Mouse (Mus musculus): ENCODE measurements around the gene Nhlrc2. TPM values are rescaled to one million over a fixed set of nuclear protein-coding genes. Genes with fewer than 3 reads are reported as not detected.

The Nhlrc2 gene
- total RNA-seq, 2 experiments from 2014 or later, result 15.5 to 20.2 TPM

DNA sequence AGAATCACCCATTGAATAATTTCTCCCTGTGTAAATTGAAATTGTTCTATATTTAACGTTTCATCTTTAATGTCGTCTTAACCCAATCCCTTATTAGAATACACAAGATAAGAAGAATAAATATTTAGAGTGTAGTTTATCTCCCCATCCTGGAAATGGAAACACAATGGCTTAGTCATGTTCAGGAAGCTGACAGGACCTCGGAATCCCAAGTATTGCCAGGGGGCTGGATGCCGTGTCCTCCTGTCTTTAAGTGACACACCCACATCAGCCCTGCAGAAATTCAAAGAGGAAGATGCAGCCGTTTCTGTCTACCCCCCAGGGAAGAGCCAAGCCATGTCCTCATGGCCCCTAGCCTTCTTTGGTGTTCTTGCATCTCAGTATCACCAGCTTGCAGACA lies 60.9 kb downstream of the Nhlrc2 start:
- no peak for ATAC-seq (replicated peaks; ENCODE audit: low FRiP score, low TSS enrichment, poor library complexity, severe bottlenecking)

DNA sequence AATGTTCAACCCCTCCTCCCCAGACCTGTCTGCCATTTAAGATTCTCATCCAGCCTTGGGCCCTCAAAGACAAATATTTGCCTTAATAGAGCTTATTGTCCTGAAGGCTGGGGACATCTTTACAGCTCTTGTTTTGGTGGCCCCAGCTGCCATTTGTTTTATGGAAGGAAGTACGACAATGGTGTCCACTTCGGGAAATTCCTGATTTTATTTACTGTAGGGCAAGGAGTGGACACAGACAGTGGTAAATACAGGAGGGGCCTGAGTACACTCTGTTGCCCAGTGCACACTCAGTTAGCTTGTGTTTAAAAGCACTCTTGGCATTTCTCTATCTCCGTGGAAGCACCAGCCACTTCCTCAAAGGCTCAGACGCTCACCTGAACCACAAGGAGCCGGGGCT lies 66.1 kb downstream of the Nhlrc2 start:
- ATAC-seq (replicated peaks; ENCODE audit: low FRiP score, low TSS enrichment, poor library complexity, severe bottlenecking), result no peak

DNA sequence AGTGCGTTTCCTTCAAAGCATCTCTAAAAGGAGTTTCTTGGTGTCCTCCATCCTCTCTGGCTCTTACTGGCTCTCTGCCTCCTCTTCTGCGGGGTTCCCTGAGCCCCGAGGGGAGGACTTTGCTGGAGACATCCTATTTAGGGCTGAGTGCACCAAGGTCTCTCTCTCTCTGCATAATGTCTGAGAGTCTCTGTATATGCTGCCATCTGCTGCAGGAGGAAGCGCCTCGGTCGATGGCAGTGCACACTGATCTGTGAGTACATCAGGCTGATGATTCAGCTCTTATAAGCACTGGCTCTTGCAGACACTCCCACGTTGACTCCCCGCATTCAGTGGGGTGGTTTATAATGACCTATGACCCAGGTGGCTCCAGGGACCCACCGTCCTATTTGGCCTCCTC lies 70.8 kb downstream of the Nhlrc2 start:
- no peak for ATAC-seq (replicated peaks; ENCODE audit: low FRiP score, low TSS enrichment, poor library complexity, severe bottlenecking)

DNA sequence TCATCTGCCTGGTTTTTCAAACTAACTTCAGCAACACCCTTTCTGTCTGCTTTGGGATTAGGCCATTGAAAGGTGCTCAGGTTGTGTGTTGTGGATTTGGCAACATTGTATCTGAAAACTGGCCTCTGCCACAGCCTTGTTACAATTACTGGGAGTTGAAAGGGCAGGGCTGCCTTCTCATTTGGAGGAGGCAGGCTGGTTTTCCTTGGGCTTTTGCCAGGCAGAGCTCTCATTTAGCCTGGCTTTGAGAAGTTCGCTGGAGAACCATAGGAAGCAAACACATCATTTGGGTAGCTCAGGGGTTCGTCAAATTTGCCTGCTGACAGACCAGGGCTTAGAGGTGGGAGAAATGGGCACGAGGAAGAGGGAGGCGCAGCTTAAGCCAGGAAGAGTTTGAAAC lies 71.5 kb downstream of the Nhlrc2 start:
- no peak for ATAC-seq (replicated peaks; ENCODE audit: low FRiP score, low TSS enrichment, poor library complexity, severe bottlenecking)

DNA sequence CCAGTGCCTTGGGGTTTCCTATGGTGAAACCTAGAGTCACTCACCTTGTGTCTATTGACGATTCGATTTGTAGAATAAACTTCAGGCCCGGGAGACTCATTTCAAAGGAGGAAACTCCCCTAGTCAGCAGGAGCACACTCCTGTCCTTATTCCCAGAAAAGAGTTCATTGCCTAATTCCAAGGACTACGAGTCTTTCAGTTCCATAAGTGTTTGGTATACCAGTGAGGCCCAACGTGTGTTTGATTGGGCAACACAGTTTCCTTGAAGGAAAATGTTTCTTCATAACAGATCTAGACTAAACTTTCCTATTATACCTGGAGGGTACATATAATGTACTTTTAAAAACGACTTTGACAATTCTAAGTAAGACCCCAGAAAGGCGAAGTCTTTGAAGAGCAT lies 73.8 kb downstream of the Nhlrc2 start:
- ATAC-seq (replicated peaks; ENCODE audit: low FRiP score, low TSS enrichment, poor library complexity, severe bottlenecking), result no peak

DNA sequence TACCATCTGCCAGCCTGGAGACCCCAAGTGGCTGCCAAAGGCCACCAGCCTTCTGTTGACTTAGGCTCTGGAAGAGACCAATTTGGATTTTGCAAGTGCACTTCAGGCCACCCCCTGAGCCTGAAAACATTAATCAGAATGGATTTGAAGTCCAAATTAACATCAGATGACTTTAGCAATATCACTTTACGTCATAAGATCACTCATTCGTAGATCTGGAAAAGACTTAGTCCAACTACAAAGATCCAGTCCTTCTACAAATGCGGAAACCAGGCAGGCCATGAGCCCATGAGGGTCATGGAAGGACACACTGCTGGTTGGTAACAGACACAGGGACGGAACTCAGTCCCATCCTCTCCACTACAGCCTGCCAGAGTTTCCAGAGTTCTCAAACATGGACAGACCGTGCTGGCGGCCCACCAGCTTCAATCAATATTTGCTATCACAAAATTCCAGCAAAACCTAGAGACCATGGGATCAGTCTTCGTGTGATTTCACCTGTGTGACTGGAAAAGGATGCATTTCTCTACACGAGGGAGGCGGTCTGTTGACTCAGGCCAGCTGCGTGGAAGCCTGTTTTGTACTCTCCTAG lies 79.9 kb downstream of the Nhlrc2 start:
- no peak for ATAC-seq (replicated peaks; ENCODE audit: low FRiP score, low TSS enrichment, poor library complexity, severe bottlenecking)

DNA sequence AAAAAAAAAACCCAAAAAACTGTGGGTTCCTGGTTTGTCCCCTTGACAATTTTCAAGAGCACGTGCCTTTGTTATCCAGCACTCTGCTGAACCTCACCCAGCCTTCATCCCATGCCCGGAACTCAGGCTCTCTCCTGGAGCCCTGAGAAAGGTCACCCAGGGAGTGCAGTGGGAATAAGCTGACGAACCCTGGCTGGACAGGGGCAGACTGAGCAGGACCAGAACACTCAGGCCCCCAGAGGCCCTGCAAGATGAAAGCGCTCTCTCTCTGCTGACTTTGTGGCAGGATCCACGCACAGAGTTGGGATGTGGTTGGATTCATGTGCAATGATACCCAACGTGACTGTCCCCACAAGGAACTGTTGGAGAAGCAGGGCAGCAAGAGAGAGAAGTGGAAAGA lies 81.6 kb downstream of the Nhlrc2 start:
- no peak for ATAC-seq (replicated peaks; ENCODE audit: low FRiP score, low TSS enrichment, poor library complexity, severe bottlenecking)

DNA sequence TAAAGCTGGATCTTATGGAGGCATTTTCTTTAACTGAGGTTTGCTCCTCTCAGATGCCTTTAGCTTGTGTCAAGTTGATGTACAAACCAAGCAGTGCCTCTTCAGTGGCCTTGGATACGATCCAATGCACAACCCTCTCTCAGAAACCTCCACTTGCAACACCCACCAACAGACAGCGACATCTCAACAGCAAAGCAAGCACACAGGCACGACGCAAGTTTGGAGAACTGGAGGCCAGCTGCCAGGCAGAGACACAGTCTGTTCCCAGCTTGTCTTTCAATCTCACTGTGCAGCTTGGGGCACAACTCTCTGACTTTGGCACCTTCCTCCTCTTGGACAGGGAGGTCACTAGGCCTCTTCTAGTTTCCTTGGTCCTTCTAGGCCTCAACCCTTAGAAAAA lies 83.0 kb downstream of the Nhlrc2 start:
- ATAC-seq (replicated peaks; ENCODE audit: low FRiP score, low TSS enrichment, poor library complexity, severe bottlenecking), result no peak

DNA sequence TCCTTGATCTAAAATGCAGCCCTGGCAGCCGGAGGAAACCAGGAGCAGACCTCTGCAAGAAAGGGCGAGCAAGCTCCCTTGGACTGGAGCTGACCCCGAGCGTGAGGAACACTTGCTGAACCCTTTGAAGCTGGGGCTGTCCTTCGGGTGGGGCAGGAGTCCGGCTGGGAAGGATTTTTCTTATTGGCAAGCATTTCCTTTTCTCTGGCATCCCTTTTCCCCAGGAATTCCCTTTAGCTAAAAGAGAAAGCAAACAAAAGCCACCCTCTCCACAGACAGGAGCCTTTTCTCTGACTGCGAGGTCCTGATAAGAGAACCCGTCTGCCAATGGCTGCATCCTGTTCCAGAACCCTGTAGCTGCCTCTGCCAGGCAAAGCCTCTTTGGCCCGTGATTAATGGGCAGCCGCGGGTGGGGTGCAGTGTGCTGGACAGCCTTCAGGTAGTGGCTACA lies 83.4 kb downstream of the Nhlrc2 start:
- ATAC-seq (replicated peaks; ENCODE audit: low FRiP score, low TSS enrichment, poor library complexity, severe bottlenecking), result no peak

DNA sequence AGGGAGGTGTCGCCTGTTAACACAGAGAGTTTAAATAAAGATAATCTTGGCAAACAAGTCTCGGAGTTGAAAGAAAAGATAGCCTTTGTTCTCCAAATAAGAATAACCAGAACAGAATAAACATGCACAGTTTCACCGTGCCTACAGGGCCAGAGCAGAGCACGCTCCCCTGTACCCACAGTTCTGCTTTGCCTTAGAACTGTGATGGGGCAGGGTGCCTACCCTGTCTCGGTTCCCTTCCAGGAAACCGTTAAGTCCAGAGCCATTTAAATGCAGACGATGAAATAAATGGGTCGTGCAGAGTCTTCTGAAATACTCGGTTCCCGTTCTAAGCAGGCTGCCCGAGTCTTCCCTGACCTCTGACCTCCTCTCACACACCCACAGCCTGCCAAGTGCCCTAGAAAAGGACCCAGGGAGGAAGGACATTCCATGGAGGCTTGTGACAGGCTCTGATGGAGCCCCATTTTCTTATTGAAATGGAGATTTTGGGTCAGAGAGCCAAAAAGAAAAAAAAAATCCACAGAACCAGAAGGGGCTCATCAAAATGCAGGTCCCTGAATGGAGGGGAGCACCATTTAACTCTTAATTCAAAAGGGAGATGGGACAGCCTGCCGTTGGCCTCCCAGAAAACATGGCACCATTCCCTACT lies 89.1 kb downstream of the Nhlrc2 start:
- ATAC-seq (replicated peaks; ENCODE audit: low FRiP score, low TSS enrichment, poor library complexity, severe bottlenecking), result no peak

DNA sequence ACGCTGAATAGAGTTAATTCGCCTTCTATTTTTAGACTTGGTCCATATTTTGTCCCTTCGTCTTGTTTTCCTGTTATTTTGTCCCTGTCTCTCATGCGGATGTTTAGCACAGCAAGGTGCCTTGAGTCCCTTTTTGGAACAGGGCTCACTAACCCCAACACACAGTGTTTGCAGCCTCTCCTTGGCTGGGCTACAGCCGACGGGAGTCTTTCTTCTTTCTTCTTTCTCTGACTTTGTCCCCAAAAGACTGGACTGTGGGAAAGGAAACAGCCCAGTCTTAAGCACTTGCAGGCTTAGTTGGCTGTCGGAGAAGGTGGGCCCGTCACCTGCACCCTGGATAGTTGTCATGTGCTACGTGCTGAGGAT lies 89.6 kb downstream of the Nhlrc2 start:
- no peak for ATAC-seq (replicated peaks; ENCODE audit: low FRiP score, low TSS enrichment, poor library complexity, severe bottlenecking)

DNA sequence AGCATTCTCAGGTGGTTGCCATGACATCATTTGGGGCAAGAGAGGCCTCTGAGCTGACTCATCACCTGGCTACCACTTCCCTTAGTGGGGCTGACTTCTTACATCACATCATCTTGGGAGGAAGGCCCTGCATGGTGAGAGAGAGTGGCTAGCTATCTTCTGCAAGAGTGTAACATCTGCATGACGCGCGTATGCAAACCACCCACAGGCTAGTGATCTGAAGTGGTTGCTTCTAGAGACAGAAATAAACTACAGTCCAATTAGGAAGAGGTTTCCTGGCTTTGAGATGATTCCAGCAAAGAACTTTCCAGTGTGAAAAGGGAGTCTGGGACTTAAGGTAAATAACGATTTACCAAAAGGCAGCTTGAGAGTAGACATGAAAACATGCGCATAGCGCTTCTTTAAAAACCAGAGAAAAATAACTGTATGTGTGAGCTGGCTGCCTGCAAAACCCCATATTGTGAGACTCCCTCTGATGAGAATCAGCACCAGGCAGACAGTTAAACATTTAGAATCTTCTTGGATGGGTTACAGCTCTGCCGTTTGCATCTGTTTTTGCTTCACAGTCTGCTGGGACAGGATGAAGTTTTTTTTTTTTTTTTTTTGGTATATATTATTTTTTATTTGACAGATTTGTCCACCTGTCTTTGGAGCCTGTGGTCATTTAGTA lies 99.5 kb downstream of the Nhlrc2 start:
- ATAC-seq (replicated peaks; ENCODE audit: low FRiP score, low TSS enrichment, poor library complexity, severe bottlenecking), result no peak

DNA sequence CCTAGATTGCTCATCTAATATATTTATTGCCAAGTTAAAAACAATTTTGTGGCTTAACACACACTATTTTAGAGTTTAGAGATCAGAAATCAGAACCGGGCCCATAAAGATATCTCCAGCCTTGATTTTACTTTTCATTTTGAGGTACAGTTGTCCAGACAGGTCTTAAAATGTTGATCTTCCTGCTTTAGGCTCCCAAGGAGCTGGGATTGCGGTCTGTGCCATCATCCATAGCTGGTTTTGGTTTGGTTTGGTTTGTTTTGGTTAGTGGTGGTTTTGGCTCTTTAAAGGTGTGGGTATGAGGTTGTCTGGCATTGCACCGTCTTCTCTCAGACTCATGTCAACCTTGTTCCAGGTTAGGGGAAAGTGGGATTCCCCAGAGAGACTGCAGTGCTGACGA lies 103.2 kb downstream of the Nhlrc2 start:
- no peak for ATAC-seq (replicated peaks; ENCODE audit: low FRiP score, low TSS enrichment, poor library complexity, severe bottlenecking)

DNA sequence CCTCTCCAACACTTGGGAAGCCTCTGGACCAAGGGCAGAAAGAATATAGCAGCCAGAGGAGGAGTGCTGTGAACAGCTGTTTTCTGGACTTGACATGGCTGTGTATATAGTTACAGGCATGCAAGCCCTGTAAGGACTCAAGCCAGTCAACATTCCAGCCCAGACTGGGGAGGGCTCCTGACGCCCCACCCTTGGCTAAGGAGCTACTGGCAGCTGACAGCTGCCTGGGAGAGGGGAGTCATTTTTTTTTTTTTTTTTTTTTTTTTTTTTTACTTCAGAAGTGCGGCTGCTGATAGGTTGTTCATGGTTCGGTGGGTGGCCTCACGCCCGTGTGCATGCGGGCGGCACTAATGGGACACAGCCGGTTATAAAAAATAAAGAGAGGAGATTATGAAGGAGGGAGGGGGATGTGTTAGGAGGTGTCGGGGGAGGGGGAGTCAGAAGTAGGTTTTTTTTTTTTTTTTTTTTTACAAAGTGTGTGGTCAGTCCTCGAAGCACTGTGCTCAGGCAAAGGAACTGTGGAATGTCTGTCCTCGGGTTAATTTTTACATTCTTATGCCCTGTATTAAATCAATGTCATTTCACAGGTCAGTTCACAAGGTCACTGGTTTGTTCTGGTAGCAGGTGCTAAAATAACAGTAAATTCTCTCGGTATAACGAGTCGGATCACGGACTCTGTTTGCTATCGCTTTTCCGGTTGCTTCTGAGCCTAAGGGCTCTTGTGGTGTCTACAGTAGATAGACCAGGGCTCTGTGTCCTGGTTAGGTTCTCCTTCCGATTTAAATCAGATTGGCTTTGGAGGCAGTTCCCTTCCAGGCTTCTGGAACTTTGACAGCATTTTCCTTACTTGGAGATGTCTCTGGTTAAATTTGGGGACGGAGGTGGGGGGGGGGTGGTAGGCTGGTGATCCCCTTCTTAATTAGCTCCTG lies 104.2 kb downstream of the Nhlrc2 start:
- ATAC-seq (replicated peaks; ENCODE audit: low FRiP score, low TSS enrichment, poor library complexity, severe bottlenecking), result no peak

Other genes with a start within 250 kb of the Nhlrc2 start
- 0.13 TPM in 1 of 2 replicates, not detected in the other for gene Nrap, start 158.2 kb upstream of the Nhlrc2 start, total RNA-seq (2014; fragmentation: Nextera tagmentation)
- gene Nrap, start 158.2 kb upstream of the Nhlrc2 start, total RNA-seq (2017), result 0.09 and 0.15 TPM in 2 replicates
- 18.6 and 31.0 TPM in 2 replicates for gene Casp7, start 151.1 kb upstream of the Nhlrc2 start, total RNA-seq (2014; fragmentation: Nextera tagmentation)
- 30.9 and 31.3 TPM in 2 replicates for gene Casp7, start 151.1 kb upstream of the Nhlrc2 start, total RNA-seq (2017)
- gene Plekhs1, start 86.6 kb upstream of the Nhlrc2 start, total RNA-seq (2014; fragmentation: Nextera tagmentation), result 1.2 TPM in 1 of 2 replicates, not detected in the other
- 0.11 TPM in 1 of 2 replicates, not detected in the other for gene Plekhs1, start 86.6 kb upstream of the Nhlrc2 start, total RNA-seq (2017)
- 27.8 and 52.0 TPM in 2 replicates for gene Dclre1a, start within 50 bp of the Nhlrc2 start, total RNA-seq (2014; fragmentation: Nextera tagmentation)
- gene Dclre1a, start within 50 bp of the Nhlrc2 start, total RNA-seq (2017), result 19.5 and 32.9 TPM in 2 replicates
- not detected in 2 replicates for gene Adrb1, start 173.9 kb downstream of the Nhlrc2 start, total RNA-seq (2014; fragmentation: Nextera tagmentation)
- gene Adrb1, start 173.9 kb downstream of the Nhlrc2 start, total RNA-seq (2017), result not detected in 2 replicates

Measured in megakaryocyte-erythroid progenitor cell, adult 5-6 weeks (primary cell).